Mouse (Mus musculus) heart, embryonic 14.5 days (tissue): Measurements from ENCODE around the gene Tmem120b. TPM values are rescaled to one million over a fixed set of nuclear protein-coding genes. Genes with fewer than 3 reads are reported as not detected.

Source experiments
- ATAC-seq: fragments of 200-750 bp; cut with Nextera tagmentation; 2 replicates; pipeline ENCODE4 v1.8.0; 2017; ENCODE audit warnings: low read depth, moderate TSS enrichment; ENCODE audit not compliant: insufficient number of reproducible peaks, insufficient read depth, low FRiP score
- H3K27ac ChIP-seq, 2 experiments: fragments of 200-500 bp in 1 of 2; fragments of 300-500 bp in 1 of 2; sonication (generic) in 1 of 2; replicated peaks in 1 of 2; 2 replicates each; pipeline ENCODE4 v1.5.1; 2012 to 2014; ENCODE audit warnings: low read depth in 2 of 2, low read length in 2 of 2, control low read depth in 1 of 2, mild to moderate bottlenecking in 1 of 2, mixed read lengths in 1 of 2; ENCODE audit not compliant: control insufficient read depth in 1 of 2, insufficient read depth in 1 of 2
- H3K27me3 ChIP-seq: fragments of 300-500 bp; sonication (generic); 2 replicates; pipeline ENCODE4 v1.6.1; 2014; ENCODE audit warnings: mild to moderate bottlenecking, low read length, control low read depth; ENCODE audit not compliant: control insufficient read depth, insufficient read depth
- H3K36me3 ChIP-seq: fragments of 300-500 bp; sonication (generic); 2 replicates; pipeline ENCODE4 v1.6.1; 2014; ENCODE audit warnings: mild to moderate bottlenecking, control low read depth, low read length, mixed read lengths; ENCODE audit not compliant: control insufficient read depth, insufficient read depth
- H3K4me1 ChIP-seq, 2 experiments: fragments of 200-500 bp in 1 of 2; fragments of 300-500 bp in 1 of 2; sonication (generic) in 1 of 2; 2 replicates each; pipeline ENCODE4 v1.6.1; 2012 to 2014; ENCODE audit warnings: low read length in 2 of 2, control low read depth in 1 of 2, mixed read lengths in 1 of 2; ENCODE audit not compliant: control insufficient read depth in 2 of 2, insufficient read depth in 2 of 2
- H3K4me2 ChIP-seq: fragments of 300-500 bp; sonication (generic); 2 replicates; pipeline ENCODE4 v1.6.1; 2014; ENCODE audit warnings: mild to moderate bottlenecking, low read length
- H3K4me3 ChIP-seq, 2 experiments: fragments of 200-500 bp in 1 of 2; fragments of 300-500 bp in 1 of 2; sonication (generic) in 1 of 2; 2 replicates each; pipeline ENCODE4 v1.5.1; 2012 to 2014; ENCODE audit warnings: low read length in 2 of 2, mild to moderate bottlenecking in 2 of 2, control low read depth in 1 of 2, low read depth in 1 of 2, moderate library complexity in 1 of 2; ENCODE audit not compliant: control insufficient read depth in 1 of 2, insufficient read depth in 1 of 2
- H3K9ac ChIP-seq: fragments of 300-500 bp; sonication (generic); 2 replicates; pipeline ENCODE4 v1.6.1; 2014; ENCODE audit warnings: mild to moderate bottlenecking, low read length
- H3K9me3 ChIP-seq: fragments of 300-500 bp; sonication (generic); 2 replicates; pipeline ENCODE4 v1.6.1; 2016; ENCODE audit warnings: low read length, control low read depth; ENCODE audit not compliant: control insufficient read depth
- WGBS: fragments of 180-500 bp; shearing (Covaris S2); extraction: QIAGEN DNeasy Blood & Tissue Kit; methylation state at CpG from one replicate; pipeline ENCODE4 v1.1.7; 2014; 5-methylcytosine and 5-hydroxymethylcytosine counted together
- polyA plus RNA-seq: library from polyadenylated mRNA; unstranded; fragments of >200 nt; fragmentation: Nextera tagmentation; extraction: Ambion mirVana; gene quantifications from 2 replicates; pipeline ENCODE4 v1.2.1, GENCODE M21; 2014

The Tmem120b gene
- polyA plus RNA-seq, 1 experiment from 2014 or later: 11.3 TPM

DNA sequence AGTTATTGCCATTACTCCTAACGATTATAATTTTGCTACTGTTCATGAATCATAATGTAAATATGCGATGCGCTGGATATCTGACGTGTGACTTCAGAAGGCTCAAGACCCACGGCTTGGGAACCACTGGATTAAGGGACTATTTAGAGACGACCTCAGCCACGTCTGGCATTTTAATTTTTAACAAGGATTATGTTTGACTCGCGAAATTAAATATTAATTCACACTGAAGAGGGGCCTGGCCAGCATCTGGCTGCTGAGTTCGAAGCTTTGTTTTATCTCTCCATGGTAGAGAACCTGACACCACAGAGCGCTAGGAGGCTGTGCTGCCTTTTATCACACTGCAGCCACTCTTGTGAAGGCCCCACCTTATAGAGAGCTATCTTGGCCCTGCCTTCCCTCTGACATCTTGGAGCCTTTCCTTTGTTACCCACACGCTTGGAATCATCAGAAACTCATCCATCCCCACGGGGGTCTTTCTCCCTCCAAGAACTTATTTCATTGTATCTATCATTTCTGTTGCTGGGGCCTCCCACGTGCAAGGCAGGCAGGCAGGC is 24.9 kb downstream of the Tmem120b start:
- Histone ChIP-seq H3K9ac (no peak overlapping the region), H3K4me2 (no peak overlapping the region), H3K36me3 (no peaks in the 10 kb centered on the region), H3K4me1 (no peaks in the 10 kb centered on the region; a peak in 1 of 4 replicates), H3K9me3 (0 out of 2 replicates have a peak, but pooled peaks cover 6% of the 10 kb centered on the region), H3K27me3 (no peaks in the 10 kb centered on the region), H3K27ac (no peak overlapping the region), H3K4me3 (no peak overlapping the region)
- 69% methylated on average over 14 of the region's 14 CpGs for WGBS
- no peak for ATAC-seq

DNA sequence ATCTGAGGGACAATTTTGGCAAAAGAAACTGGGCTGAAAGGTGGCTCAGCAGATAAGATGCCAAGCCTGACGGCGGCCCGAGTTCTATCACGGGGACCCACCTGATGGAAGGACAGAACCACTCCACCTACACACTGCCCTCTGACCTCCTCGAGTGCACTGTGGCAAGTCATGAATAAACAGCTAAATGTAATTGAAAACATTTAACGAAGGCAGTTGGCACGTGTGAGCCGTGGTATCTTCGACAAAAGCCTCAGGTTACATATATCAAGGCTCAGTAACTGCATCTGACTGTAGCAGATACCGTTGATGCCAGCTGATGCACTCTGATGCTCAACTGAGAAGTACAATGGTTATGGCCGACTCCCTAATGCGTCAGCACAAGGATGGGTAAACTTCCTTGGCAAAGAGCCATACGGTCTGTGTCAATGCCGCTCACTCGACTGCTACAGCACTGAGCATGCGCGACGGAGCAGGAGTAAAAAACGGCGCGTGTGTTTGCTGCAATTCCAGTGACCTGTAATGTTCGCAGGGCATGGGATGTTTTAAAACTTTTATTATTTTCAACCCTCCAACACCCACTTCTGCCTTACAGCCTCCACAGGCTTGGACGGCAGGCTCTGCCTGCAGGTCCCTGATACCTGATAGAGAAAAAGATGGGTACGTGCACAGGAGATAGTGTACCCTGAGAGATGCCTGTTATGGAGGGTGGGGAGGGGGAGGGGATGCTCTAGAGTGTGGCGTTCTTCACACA is 26.2 kb downstream of the Tmem120b start:
- H3K4me1 ChIP-seq: no peaks in the 10 kb centered on the region; a peak in 1 of 4 replicates
- H3K36me3 ChIP-seq: peaks cover 3% of the 10 kb centered on the region; the same call in 1 of the 2 replicates
- no peak overlapping the region for H3K4me3 ChIP-seq
- H3K27ac ChIP-seq: no peak overlapping the region
- no peak overlapping the region for H3K9ac ChIP-seq
- H3K4me2 ChIP-seq: no peak overlapping the region
- 80% methylated on average over 25 of the region's 25 CpGs for WGBS
- no peak for ATAC-seq
- H3K9me3 ChIP-seq: 0 out of 2 replicates have a peak, but pooled peaks cover under 1% of the 10 kb centered on the region
- H3K27me3 ChIP-seq: no peaks in the 10 kb centered on the region

DNA sequence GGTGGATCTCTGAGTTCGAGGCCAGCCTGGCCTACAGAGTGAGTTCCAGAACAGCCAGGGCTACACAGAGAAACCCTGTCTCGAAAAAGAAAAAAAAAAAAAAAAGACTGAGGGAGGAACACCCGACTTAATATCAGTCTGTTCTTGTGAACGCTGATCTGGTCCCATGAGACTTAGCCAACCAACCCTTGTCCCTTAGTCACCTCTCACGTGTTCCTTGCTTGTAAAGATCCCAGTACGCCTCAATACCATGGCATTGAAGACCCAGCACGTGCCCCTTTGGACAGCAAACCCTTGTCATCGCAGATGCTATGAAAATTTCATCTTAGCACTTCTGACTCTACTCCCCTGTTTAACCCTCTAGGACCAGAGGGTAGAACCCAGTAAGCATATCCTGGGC is 28.1 kb downstream of the Tmem120b start:
- Histone ChIP-seq H3K27me3 (no peaks in the 10 kb centered on the region), H3K27ac (no peak overlapping the region), H3K4me2 (no peak overlapping the region), H3K4me3 (no peak overlapping the region), H3K36me3 (peaks cover 12% of the 10 kb centered on the region; the same call in 1 of the 2 replicates), H3K9ac (no peak overlapping the region), H3K4me1 (no peaks in the 10 kb centered on the region; a peak in 1 of 4 replicates), H3K9me3 (no peaks in the 10 kb centered on the region)
- ATAC-seq: no peak
- WGBS: 94% methylated on average over 8 of the region's 8 CpGs

DNA sequence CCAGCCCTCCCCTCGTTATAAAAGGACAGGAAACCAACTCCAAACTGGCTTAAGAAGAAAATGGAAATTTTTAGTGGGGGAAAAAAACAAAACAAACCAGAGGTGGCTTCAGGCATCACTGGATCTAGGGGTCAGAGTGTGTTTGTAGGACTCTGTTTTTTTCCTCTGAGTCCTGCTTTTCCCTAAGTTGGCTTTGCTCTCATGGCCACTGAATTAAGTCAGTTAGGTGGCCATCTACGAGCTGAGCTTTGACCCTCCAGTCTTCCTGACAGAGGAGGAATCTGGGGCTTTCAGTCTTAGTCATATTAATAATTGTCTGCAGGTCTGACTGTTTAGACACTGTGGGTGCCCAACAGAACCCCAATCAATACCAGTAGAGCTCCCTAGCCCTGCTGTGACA is 30.3 kb downstream of the Tmem120b start:
- whole genome bisulfite sequencing: 81% methylated on average over 2 of the region's 2 CpGs
- no peak overlapping the region for H3K9ac ChIP-seq
- H3K9me3 ChIP-seq: no peaks in the 10 kb centered on the region
- H3K4me3 ChIP-seq: no peak overlapping the region
- H3K4me2 ChIP-seq: no peak overlapping the region
- no peak overlapping the region for H3K27ac ChIP-seq
- no peak for ATAC-seq
- no peaks in the 10 kb centered on the region for H3K27me3 ChIP-seq
- H3K36me3 ChIP-seq: peaks cover 12% of the 10 kb centered on the region; the same call in 1 of the 2 replicates
- H3K4me1 ChIP-seq: peaks cover 8 to 12% of the 10 kb centered on the region in 2 experiments

DNA sequence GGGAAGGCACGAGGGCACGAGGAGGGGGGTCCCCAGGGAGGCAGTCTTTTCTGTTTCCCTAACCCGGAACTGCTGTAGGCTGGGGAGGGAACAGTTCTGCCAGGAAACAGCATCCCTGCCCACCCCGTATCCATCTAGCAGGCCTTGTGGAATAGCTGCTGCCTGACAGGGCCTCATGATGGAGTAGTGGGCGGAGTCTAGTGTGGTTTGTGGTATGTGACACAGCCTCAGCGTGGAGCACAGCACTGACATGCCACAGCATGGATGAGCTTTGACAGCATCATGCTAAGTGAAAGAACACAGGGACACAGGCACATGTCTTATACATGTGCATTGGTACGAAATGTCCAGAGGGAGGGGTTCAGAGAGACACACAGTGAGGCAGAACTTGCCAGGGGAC is 34.2 kb downstream of the Tmem120b start:
- Histone ChIP-seq H3K4me1 (peaks cover 16 to 27% of the 10 kb centered on the region in 2 experiments), H3K4me2 (no peak overlapping the region), H3K9me3 (no peaks in the 10 kb centered on the region), H3K4me3 (no peak overlapping the region), H3K9ac (no peak overlapping the region), H3K27me3 (no peaks in the 10 kb centered on the region), H3K36me3 (peaks cover 12% of the 10 kb centered on the region; the same call in 1 of the 2 replicates), H3K27ac (no peak overlapping the region)
- no peak for ATAC-seq
- WGBS: 62% methylated on average over 7 of the region's 7 CpGs

DNA sequence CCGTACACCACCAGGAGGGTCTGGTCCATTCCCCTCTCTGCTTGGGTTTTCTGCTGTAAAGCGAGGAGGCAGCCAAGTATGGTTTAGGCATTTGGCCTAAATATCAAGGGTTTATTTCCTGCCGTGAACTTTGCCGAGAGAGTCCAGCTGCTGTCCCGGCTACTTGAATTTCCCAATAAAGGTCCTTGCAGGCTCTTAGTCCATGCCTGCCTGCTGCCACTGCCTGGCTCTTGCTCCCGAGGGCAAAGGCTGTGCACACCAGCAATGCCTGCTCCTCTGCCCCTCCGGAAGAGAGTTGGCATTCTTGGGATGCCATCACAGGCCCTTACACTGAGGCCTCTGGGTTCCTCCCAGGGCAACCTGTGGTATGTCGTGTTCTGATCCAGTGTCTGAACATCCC is 35.3 kb downstream of the Tmem120b start:
- Histone ChIP-seq H3K9ac (no peak overlapping the region), H3K4me3 (no peak overlapping the region), H3K9me3 (no peaks in the 10 kb centered on the region), H3K27me3 (no peaks in the 10 kb centered on the region), H3K4me1 (peaks cover 16 to 27% of the 10 kb centered on the region in 2 experiments), H3K4me2 (no peak overlapping the region), H3K36me3 (peaks cover 12% of the 10 kb centered on the region; the same call in 1 of the 2 replicates), H3K27ac (0 out of 4 replicates have a peak overlapping the region, but pooled peaks have one; percentile 2 to 15)
- 47% methylated on average over 8 of the region's 8 CpGs for WGBS
- no peak for ATAC-seq

DNA sequence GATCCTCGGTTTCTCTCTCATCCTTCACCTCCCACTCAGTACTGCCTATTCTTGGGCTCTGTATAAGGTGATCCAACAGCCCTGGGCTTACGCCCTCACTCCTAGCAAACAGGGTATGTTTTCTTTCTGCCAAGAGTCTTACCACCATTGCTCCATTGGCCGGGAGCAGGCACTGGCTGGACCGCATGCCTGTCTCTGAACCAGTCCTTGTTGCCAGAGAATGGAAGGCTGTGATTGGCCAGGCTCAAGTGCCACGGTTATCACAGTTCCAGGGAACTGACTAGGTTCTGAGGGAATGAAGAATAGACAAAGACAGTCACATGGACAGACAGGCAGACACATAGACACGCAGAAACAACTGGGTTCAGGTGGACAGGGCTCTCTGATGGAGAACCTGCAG is 36.6 kb downstream of the Tmem120b start:
- WGBS: 47% methylated on average over 6 of the region's 6 CpGs
- peaks cover 22 to 29% of the 10 kb centered on the region in 2 experiments for H3K4me1 ChIP-seq
- H3K36me3 ChIP-seq: peaks cover 5% of the 10 kb centered on the region; the same call in 1 of the 2 replicates
- H3K4me3 ChIP-seq: no peak overlapping the region
- H3K4me2 ChIP-seq: no peak overlapping the region
- no peak overlapping the region for H3K9ac ChIP-seq
- ATAC-seq: 0 out of 2 replicates have a peak, but pooled peaks have one; percentile 48
- no peaks in the 10 kb centered on the region for H3K27me3 ChIP-seq
- no peak overlapping the region for H3K27ac ChIP-seq
- H3K9me3 ChIP-seq: no peaks in the 10 kb centered on the region
